Mouse (Mus musculus): Measurements from ENCODE around the gene Gstz1. TPM values are rescaled to one million over a fixed set of nuclear protein-coding genes. Genes with fewer than 3 reads are reported as not detected.

Gene Gstz1
- polyA plus RNA-seq (2012; rRNA removed) = 476 and 749 TPM in 2 replicates

DNA sequence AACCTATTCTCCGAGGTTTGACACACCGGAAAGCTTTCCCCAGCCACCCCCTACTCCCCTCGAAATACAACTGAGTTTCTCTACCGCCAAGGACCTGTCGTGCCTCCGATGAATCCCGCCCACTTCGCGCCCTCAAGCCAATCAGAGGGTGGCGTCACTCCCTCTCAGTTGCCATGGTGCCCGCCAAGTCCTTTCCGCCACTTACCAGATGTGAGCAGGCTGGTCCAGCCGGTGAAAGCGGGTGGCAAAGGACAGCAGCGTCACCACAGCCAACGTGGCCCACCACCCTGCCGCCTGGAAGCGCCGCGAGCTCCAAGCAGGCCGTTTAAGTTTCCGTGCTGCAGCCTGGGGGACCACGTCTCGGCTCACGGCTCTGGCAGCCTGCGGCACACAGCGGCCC is at the start of gene Gstz1:
Gstz1 (plus strand) TSS at position 200 of the 400 bp plus-strand sequence.
- no peak for DNase-seq (ENCODE audit: low read depth)

GRCm38 (mm10) chr12:87100331-87100730 is 46.6 kb upstream of the Gstz1 start:
- no peak for DNase-seq (ENCODE audit: low read depth)

DNA sequence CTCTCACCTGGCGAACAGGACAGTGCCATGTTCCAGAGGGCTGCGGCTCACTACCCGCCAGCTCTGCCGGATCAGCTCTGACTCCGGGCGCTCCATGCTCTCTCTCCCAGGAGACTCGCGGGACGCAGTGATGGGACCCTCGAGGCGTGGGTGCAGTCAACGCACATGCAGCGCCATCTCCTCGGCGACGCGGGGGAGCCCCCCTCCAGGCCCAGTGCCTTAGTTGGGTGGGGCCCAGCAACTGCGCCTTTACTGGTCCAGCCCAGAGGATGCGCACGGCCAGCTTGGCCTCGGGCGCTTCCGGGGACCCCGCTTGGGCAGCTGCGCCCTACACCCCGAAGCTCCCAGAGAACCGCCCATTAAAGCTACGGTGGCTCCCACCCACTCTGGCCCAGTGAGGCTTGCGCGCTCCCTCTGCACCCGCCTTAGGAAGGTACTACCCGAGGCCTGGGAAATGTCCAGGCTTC is 44.8 kb upstream of the Gstz1 start, which contains the start of gene Ngb:
Ngb (minus strand) TSS at position 375 of the 467 bp plus-strand sequence.
- no peak for DNase-seq (ENCODE audit: low read depth)

DNA sequence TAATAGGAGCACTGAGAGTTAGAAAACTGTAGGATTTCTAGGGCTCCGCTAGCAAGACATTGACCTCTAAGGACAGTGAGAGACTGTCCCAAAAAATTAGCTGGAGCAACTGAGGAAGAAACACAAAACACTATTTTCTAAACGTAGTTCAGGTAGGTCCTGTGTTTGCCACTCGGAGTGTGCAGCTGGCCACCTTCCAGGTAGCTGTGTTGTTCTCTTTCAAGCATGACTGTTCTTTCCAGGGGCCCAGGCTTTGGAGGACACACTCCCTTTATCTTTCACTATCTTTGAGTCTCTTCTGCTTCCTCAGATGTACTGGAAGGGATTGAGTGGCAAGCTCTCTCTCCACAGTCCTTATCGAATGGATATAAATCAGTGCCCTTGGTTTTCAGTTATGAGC is 43.5 kb upstream of the Gstz1 start:
- no peak for DNase-seq (ENCODE audit: low read depth)

DNA sequence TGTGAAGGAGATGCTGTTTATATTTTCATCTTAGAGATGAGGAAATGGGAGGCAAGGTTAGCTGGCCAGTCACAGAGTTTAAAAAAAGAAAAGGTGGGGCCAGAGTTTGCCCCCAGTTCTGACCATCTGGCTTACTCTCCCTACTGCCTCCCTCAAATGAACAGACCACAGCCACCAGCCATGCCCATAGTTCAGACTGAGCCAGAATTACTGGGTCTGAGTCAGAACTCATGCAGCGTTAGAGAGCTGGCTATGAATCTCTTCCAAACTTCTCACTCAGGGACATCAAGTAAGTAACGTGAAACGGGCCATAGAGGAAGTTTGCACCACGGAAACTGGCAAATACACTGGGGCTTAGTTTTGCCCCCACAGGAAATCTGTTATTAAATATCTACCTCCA is 42.2 kb upstream of the Gstz1 start:
- DNase-seq (ENCODE audit: low read depth) = no peak

DNA sequence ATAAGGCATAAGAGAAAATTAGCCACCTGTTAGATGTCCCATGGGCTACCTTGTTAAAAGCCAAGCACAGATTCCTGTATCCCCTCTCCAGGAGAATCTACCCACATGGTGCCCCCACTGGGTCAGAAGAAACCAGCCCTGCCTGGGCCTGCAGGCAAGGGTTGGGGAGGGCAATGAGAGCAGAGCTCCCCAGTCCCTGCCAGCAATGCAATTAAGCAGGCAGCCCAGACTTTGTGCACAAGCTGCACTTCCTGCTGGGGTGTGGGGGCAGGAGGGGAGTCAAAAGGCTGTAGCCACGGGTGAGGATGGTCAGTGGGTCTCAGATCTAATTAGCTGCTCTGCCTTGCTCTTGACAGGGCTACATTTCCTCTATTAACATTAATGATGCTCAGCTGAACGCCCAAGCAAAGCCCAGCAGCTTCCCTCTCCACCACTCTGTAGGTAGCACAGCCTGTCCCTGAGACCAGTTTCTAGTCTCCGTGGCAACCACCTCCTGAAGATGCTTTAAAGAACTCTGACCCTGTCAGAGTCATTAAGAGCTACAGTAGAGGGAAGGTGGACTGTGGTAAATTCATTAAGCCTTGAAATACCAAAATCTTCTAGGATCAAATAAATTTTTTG is 39.5 kb upstream of the Gstz1 start:
- DNase-seq (ENCODE audit: low read depth) = no peak

GRCm38 (mm10) chr12:87121918-87122589 is 24.9 kb upstream of the Gstz1 start:
- no peak for DNase-seq (ENCODE audit: low read depth)

DNA sequence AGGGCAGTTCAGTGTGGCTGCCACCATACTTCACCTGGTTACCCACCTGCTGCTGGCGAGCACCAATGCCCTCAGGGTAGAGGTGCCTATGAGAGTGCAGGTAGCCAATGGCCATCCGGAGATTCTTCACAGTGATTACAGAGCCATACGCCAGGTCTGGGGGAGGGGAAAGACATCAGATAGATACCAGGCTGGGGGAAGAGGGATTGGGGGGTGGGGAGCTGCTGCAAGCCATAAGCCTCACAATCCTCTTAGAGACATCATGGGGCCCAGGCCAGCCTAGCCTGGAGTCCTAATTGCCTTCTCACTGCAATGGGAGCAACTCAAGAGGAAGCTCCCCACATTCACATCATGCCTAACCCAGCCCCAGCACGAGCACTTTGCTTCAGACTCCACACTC is 19.7 kb upstream of the Gstz1 start:
- DNase-seq (ENCODE audit: low read depth) = no peak

GRCm38 (mm10) chr12:87130224-87130623 is 16.7 kb upstream of the Gstz1 start:
- no peak for DNase-seq (ENCODE audit: low read depth)

DNA sequence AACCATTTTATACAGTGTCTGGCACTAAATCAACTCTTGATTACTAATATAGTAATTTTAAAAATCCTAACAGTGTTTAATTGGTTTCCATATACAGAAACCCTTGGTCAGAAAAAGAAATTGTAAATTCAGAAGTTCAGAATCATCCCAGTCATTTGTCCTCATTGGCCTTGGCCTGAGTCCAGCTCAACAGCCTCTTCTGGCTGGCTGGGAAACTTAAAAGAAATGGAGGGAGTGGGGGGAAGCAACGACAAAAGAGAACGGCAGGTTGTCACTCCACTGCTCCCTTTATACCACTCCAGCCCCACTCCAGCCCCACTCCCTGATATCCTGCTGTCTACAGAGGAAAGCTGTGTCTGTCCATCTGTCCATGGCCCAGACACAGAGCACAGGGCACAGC is 15.8 kb upstream of the Gstz1 start:
- DNase-seq (ENCODE audit: low read depth) = no peak

DNA sequence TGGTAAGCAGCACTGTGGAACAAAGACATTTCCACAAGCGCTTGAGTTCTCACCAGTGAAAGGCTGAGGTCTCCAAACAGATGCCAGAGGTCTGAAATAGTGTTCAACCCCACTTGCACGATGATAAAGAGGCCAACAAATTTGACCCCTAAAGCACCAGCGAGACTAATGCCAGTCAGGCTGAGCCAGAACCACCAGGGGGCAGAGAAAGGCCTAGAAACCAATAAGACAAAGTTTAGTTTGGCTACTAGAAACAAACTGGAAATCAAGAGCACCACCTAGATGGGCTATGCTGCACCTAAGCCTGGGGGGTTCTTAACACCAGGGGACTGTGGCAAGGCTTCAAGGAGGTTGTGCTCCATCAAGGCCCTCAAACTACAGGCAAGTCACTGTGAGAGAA is 15.3 kb upstream of the Gstz1 start:
- DNase-seq (ENCODE audit: low read depth) = no peak

GRCm38 (mm10) chr12:87132210-87132609 is 14.8 kb upstream of the Gstz1 start:
- no peak for DNase-seq (ENCODE audit: low read depth)

GRCm38 (mm10) chr12:87132784-87133183 is 14.2 kb upstream of the Gstz1 start:
- no peak for DNase-seq (ENCODE audit: low read depth)

GRCm38 (mm10) chr12:87137439-87138341 is 9.3 kb upstream of the Gstz1 start:
- DNase-seq (ENCODE audit: low read depth) = no peak

- DNase-seq (ENCODE audit: low read depth) = no peak
Measured at GRCm38 (mm10) chr12:87138342-87138701, 8.6 kb upstream of the Gstz1 start.

DNA sequence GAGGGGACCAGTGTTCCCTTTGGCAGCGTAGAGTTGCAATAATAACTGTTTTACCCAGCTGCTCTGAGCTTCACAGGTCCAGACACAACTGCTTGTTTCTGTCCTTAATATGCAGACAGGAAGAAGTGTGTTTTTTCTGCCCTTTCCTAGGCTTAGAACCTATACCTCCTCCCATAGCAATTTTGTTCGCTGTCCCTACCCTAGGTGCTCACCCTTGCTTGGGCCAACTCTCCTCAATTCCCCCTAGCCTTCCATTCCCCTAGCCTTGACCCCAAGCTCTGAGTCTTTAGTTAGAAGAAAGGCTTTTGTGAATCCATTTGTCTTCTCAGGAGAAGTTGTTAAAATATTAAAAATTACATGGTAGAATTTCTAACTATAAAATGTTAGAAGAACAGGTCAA is 8.2 kb upstream of the Gstz1 start:
- no peak for DNase-seq (ENCODE audit: low read depth)

- no peak for DNase-seq (ENCODE audit: low read depth)
Measured at GRCm38 (mm10) chr12:87142156-87142555, 4.8 kb upstream of the Gstz1 start.

- peak; percentile 70 for DNase-seq (ENCODE audit: low read depth)
Measured at GRCm38 (mm10) chr12:87147395-87148089, 577 bp downstream of the Gstz1 start, which contains the start of gene Pomt2. Pomt2 (minus strand) TSS chr12:87147968.

- DNase-seq (ENCODE audit: low read depth) = no peak
Measured at GRCm38 (mm10) chr12:87148136-87148535, 1.2 kb downstream of the Gstz1 start.

- DNase-seq (ENCODE audit: low read depth) = no peak
Measured at GRCm38 (mm10) chr12:87149471-87149870, 2.5 kb downstream of the Gstz1 start.

- DNase-seq (ENCODE audit: low read depth) = peak; percentile 90
Measured at GRCm38 (mm10) chr12:87154448-87154847, 7.5 kb downstream of the Gstz1 start.

DNA sequence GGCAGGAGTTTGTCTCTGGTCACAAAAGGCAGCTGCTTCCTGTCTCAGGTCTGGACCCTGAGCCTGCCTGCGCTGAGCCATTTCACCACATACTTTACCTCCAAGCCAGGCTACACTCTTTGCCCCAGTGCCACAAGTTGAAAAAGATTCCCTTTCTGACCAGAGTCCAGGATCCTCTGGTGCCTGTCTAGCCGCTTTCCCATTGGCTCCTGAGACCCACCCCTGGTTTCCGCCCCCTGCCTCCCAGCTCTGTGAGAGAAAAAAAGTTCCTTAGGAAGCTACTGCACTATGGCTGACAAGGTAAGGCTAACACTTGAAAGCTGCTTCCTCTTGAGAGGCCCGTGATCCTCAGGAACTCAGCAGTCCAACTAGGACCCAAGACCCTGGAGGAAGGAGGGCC is 10.4 kb downstream of the Gstz1 start:
- peak; percentile 55 for DNase-seq (ENCODE audit: low read depth)

Measured in gonadal fat pad, adult 2 months (tissue).